Mouse (Mus musculus): ENCODE measurements around the gene Trmt1. TPM values are rescaled to one million over a fixed set of nuclear protein-coding genes. Genes with fewer than 3 reads are reported as not detected.

Gene Trmt1
- polyA plus RNA-seq, 1 experiment from 2014 or later, result 66.7 TPM

DNA sequence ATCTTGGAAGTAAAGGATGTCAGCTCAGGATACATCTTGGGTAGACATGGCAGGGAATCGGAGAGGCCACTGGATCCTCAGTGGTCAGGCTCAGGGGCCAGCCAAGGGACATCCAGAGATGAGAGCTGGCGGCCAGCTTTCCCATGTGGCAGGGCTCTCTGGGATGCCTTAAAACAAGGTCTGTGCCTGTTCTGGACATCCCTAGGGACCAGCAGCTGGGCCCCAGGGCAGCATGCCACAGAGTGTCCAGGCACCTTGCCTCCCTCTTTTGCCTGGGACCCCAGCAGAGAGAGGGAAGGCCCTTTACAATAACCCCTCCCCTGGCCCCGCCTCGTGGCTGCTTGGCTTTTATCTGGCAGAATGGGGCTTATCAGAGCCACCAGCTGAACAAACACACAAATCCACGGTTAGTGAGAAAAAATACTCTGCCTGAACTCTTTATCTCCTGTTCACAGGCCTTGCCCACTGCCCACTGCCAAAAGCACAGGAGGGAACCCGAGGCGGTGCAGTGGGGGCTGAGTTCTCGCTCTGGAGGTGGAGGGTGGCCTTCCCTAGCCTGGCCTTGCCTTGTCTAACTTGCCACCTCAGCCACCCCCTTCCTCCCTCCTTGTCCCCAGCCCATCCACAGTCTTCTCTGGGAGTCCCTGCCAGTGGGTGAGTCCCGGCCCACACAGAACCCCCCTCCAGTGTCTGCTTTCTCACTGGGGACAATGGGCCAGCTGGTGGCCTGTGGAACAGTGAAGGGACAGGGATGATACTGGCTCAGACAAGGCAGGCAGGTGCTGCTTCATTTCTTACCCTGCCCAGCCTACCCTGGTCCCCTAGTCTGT, 44.6 kb downstream of the Trmt1 start:
- Histone ChIP-seq H3K9ac (replicated peaks) (no peak overlapping the region), H3K27me3 (replicated peaks) (peaks cover 6% of the 10 kb centered on the region), H3K4me2 (peak overlapping the region; percentile 1; the same call in 1 of the 2 replicates), H3K4me1 (peaks cover 83% of the 10 kb centered on the region), H3K4me3 (replicated peaks) (no peak overlapping the region), H3K27ac (replicated peaks) (peak overlapping the region; percentile 80), H3K9me3 (replicated peaks) (no peaks in the 10 kb centered on the region), H3K36me3 (no peaks in the 10 kb centered on the region)
- WGBS, result 37% methylated on average over 9 of the region's 9 CpGs
- ATAC-seq (ENCODE audit: low FRiP score), result no peak

DNA sequence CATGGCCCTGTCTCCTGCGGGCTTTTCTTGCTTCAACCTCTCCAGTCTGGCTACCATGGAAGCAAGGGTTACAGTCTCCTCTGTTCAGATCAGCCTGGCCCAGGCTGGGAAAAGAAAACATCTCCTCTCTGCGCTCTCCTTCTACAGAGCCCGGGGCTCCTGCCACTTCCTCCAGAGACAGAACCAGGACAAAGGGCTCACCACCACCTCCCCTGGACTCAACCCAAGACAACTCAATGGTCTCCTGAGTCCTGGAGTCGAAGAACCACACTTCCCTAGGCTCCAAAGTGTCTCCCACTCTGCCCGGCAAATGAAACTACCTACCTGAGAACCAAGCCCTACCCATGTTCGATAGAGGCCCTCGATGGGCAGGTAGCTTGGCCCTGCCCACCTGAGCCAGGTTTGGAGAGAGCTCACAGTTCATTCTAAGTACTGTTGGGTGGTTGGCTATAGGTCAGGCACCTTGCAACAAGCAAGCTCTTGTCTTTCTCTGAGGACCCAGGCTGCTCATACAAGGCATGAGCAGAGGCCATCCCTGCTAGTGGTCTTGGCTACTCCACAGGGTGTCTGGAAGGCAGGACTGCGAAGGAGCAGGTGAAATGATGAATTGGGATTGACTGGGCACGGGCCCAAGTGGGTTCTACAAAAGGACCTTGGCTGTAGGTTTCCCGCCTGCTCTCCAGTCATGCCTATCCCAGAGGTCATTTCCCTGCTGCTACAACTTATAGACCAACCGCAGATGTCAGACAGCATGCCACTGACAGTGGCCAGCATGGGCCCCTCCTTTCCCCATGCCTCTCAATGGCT, 45.5 kb downstream of the Trmt1 start:
- Histone ChIP-seq H3K4me1 (peaks cover 84% of the 10 kb centered on the region), H3K27me3 (replicated peaks) (peaks cover 14% of the 10 kb centered on the region), H3K9ac (replicated peaks) (no peak overlapping the region)

DNA sequence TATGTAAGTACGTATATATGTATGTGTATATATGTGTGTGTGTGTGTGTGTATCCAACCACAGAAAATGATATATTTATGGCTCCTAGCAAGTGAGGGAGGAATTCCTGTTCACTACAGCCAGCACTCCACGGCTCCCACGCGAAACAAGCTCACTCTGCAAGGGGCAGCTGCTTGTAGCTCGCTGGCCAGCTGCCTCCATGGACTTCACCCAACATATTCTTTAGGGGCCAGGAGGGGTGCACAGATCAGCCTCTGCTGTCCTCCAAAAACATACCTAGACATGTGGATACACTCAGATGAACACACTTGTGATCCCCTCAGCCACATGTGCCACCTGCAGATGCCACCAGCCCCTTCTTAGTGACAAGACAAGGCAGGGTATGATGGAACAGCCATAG, 46.4 kb downstream of the Trmt1 start:
- H3K4me1 ChIP-seq, result peaks cover 92% of the 10 kb centered on the region
- WGBS, result 51% methylated on average over 5 of the region's 5 CpGs
- peaks cover 22% of the 10 kb centered on the region for H3K27me3 ChIP-seq (replicated peaks)
- peak overlapping the region; percentile 80 for H3K27ac ChIP-seq (replicated peaks)
- no peak for ATAC-seq (ENCODE audit: low FRiP score)
- no peaks in the 10 kb centered on the region for H3K36me3 ChIP-seq
- no peak overlapping the region for H3K4me2 ChIP-seq
- H3K9me3 ChIP-seq (replicated peaks), result no peaks in the 10 kb centered on the region
- H3K9ac ChIP-seq (replicated peaks), result no peak overlapping the region
- H3K4me3 ChIP-seq (replicated peaks), result no peak overlapping the region

More for the DNA sequence above, 45.5 kb downstream of the Trmt1 start:
- no peak overlapping the region for H3K4me2 ChIP-seq
- H3K27ac ChIP-seq (replicated peaks), result peak overlapping the region; percentile 80
- ATAC-seq (ENCODE audit: low FRiP score), result no peak
- no peaks in the 10 kb centered on the region for H3K36me3 ChIP-seq
- WGBS, result 62% methylated on average over 11 of the region's 11 CpGs
- H3K9me3 ChIP-seq (replicated peaks), result no peaks in the 10 kb centered on the region
- H3K4me3 ChIP-seq (replicated peaks), result no peak overlapping the region

DNA sequence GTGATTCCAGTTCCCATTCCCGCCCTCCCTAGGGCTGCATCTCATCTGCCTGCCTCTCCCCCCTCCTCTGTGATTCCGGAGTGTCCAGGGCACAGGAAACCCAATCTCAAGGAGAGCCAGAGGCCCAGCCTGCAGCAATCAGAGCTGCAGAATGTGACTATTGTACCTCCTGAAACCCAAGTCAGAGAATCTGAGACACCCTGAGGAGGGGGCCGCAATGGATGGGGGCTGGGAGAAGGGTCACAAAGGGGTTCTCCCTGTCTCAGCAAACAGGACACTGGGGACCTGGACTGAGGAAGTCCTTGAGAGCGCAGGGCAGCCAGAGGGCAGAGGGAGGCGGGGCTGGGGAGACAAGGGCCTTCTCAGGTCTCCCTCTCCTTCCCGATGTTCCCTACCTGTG, 46.9 kb downstream of the Trmt1 start:
- H3K4me3 ChIP-seq (replicated peaks), result no peak overlapping the region
- no peak for ATAC-seq (ENCODE audit: low FRiP score)
- peak overlapping the region; percentile 80 for H3K27ac ChIP-seq (replicated peaks)
- H3K36me3 ChIP-seq, result no peaks in the 10 kb centered on the region
- H3K9ac ChIP-seq (replicated peaks), result no peak overlapping the region
- H3K4me2 ChIP-seq, result peak overlapping the region; percentile 6; the same call in 1 of the 2 replicates
- 45% methylated on average over 6 of the region's 6 CpGs for WGBS
- H3K27me3 ChIP-seq (replicated peaks), result peaks cover 26% of the 10 kb centered on the region
- peaks cover 95% of the 10 kb centered on the region for H3K4me1 ChIP-seq
- H3K9me3 ChIP-seq (replicated peaks), result no peaks in the 10 kb centered on the region

DNA sequence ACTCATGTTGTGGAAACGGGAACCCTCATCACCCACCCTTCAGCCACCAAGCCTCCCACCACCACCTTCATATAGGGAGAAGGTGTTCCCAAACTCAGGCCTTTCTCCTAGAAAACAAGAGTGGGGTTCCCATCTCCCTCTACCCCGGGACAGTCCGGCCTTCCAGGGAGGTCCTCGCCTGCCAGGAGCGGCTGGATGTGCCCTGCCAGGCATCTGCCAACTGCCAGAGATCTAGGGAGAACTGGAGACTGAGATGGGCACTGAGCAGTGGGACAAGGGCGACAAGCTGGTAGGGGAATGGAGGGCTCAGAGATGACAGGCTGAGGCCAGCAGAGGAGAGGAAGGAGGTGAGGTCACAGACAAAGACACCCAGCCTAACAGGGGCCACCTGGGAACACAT, 47.9 kb downstream of the Trmt1 start:
- Histone ChIP-seq H3K4me1 (peaks cover 95% of the 10 kb centered on the region), H3K9ac (replicated peaks) (no peak overlapping the region), H3K36me3 (no peaks in the 10 kb centered on the region), H3K27ac (replicated peaks) (0 out of 2 replicates have a peak overlapping the region, but pooled peaks have one; percentile 2), H3K4me2 (no peak overlapping the region), H3K27me3 (replicated peaks) (peaks cover 35% of the 10 kb centered on the region), H3K4me3 (replicated peaks) (no peak overlapping the region), H3K9me3 (replicated peaks) (no peaks in the 10 kb centered on the region)
- 95% methylated on average over 6 of the region's 6 CpGs for WGBS
- no peak for ATAC-seq (ENCODE audit: low FRiP score)

DNA sequence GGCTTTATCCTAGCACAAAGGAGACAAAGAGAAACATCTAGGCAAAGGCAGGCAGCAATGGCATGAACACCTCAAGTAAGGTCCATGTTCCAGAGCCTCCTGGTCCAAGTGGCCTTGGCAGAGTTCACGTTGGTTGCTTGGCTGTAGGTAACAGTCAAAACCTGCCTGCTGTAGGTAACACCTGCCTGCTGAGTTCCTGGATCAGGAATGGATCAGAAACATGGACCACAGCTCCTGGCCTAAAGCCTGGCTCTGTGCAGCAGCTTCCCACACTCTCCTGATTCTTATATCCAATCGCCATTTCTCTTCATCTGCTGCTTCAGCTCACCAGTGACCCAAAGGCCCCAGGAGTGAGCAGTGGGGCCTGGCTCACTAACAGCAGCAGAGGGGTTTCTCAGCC, 48.6 kb downstream of the Trmt1 start:
- Histone ChIP-seq H3K4me3 (replicated peaks) (no peak overlapping the region), H3K9ac (replicated peaks) (no peak overlapping the region; the same call in 1 of the 2 replicates), H3K27ac (replicated peaks) (0 out of 2 replicates have a peak overlapping the region, but pooled peaks have one; percentile 2), H3K4me1 (peaks cover 93% of the 10 kb centered on the region), H3K9me3 (replicated peaks) (no peaks in the 10 kb centered on the region), H3K27me3 (replicated peaks) (peaks cover 42% of the 10 kb centered on the region), H3K4me2 (no peak overlapping the region), H3K36me3 (no peaks in the 10 kb centered on the region)
- no peak for ATAC-seq (ENCODE audit: low FRiP score)
- 89% methylated on average over 2 of the region's 2 CpGs for WGBS

DNA sequence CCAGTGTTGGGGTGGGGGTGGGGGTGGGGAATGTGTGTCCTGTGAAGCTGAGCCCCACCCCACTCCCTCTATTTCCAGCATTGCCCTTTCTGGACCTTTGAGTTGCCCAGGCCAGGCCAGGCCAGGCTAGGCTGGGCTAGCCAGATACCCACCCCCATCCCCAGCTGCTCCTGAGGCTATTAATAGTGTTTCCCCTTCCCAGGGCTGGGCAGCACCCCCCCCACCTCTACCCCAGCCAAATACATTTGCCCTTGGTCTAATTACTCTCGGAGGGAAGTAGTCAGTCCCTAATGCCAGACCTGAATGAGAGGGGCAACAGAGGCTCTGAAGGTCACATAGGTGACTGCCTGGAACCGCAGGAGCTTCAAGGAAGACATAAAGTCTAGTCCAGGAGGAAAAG, 49.5 kb downstream of the Trmt1 start:
- ATAC-seq (ENCODE audit: low FRiP score), result no peak
- peaks cover 94% of the 10 kb centered on the region for H3K4me1 ChIP-seq
- H3K36me3 ChIP-seq, result no peaks in the 10 kb centered on the region
- no peak overlapping the region for H3K9ac ChIP-seq (replicated peaks)
- H3K9me3 ChIP-seq (replicated peaks), result no peaks in the 10 kb centered on the region
- H3K27ac ChIP-seq (replicated peaks), result no peak overlapping the region
- WGBS, result 46% methylated on average over 2 of the region's 2 CpGs
- H3K27me3 ChIP-seq (replicated peaks), result peaks cover 50% of the 10 kb centered on the region
- H3K4me2 ChIP-seq, result no peak overlapping the region
- no peak overlapping the region for H3K4me3 ChIP-seq (replicated peaks)

DNA sequence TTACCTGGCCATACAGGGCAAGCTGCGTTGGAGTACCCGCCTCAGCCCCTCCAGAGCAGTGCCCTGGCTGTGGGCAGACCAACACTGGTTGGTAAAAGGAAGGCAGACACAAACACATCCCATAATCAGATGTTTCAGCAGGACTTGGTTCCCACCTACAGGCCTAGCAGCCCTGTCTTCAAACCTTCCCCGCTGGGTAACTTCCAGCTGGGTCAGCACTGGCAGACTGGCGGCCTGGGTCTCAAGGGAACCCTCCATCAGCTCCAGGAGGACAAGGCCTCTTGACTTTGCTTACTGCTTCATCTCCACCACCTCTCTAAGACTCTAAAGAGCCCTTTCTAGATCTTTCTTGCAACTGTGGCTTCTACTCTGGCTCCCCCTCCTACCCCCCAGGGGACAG, 50.4 kb downstream of the Trmt1 start:
- ATAC-seq (ENCODE audit: low FRiP score), result no peak
- no peak overlapping the region for H3K4me2 ChIP-seq
- WGBS, result 78% methylated on average over 4 of the region's 4 CpGs
- no peak overlapping the region for H3K9ac ChIP-seq (replicated peaks)
- H3K36me3 ChIP-seq, result no peaks in the 10 kb centered on the region
- H3K9me3 ChIP-seq (replicated peaks), result no peaks in the 10 kb centered on the region
- H3K27me3 ChIP-seq (replicated peaks), result peaks cover 60% of the 10 kb centered on the region
- H3K4me1 ChIP-seq, result peaks cover 94% of the 10 kb centered on the region
- no peak overlapping the region for H3K4me3 ChIP-seq (replicated peaks)
- 0 out of 2 replicates have a peak overlapping the region, but pooled peaks have one; percentile 5 for H3K27ac ChIP-seq (replicated peaks)

DNA sequence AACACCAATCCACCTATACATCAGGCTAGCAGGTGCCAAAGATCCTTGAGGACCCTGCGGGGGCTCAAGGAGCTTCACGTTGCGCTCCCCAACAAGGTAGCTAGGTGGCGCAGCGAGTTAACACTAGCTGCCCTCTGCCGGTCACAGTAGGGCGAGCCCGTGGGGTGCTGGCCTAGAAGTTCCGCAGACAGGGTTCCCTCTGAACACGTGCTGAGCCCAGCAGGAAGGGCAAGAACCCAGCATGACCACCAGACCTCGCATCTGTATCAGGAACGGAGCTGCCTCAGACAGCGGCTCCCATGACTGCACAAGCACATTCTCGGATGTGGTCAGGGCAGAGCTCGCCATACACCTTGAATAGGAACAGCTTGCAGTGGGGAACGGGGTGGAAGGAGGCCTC, 51.5 kb downstream of the Trmt1 start:
- Histone ChIP-seq H3K4me1 (peaks cover 94% of the 10 kb centered on the region), H3K27me3 (replicated peaks) (peaks cover 70% of the 10 kb centered on the region), H3K4me2 (peak overlapping the region; percentile 48), H3K27ac (replicated peaks) (no peak overlapping the region; the same call in 1 of the 2 replicates), H3K36me3 (no peaks in the 10 kb centered on the region), H3K4me3 (replicated peaks) (0 out of 2 replicates have a peak overlapping the region, but pooled peaks have one; percentile 15), H3K9ac (replicated peaks) (0 out of 2 replicates have a peak overlapping the region, but pooled peaks have one; percentile 23), H3K9me3 (replicated peaks) (no peaks in the 10 kb centered on the region)
- peak; percentile 18; the same call in 1 of the 2 replicates for ATAC-seq (ENCODE audit: low FRiP score)
- 1% methylated on average over 16 of the region's 16 CpGs for WGBS

DNA sequence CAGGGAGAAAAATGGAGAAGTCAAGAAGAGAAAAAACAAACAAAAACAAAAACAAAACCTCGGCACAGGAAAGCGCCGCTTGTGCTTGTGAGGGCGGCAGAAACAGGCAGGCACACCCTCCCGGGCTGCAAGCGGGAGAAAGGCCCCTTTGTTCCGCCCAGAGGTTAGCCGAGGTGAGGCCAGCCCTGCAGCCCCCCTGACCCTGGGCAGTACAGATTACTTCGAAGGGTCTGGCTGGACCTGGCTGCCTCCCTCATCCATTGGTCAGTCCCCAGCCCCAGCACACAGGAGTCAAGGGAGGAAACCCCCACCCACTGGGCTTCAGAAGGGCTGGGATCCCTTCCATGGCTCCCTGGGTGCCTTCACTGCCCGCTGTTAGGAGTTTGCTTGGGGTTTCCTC, 52.2 kb downstream of the Trmt1 start:
- peaks cover 94% of the 10 kb centered on the region for H3K4me1 ChIP-seq
- peak overlapping the region; percentile 56 for H3K27ac ChIP-seq (replicated peaks)
- H3K36me3 ChIP-seq, result no peaks in the 10 kb centered on the region
- peaks cover 73% of the 10 kb centered on the region for H3K27me3 ChIP-seq (replicated peaks)
- H3K4me3 ChIP-seq (replicated peaks), result no peak overlapping the region
- WGBS, result 10% methylated on average over 10 of the region's 10 CpGs
- no peak for ATAC-seq (ENCODE audit: low FRiP score)
- H3K9me3 ChIP-seq (replicated peaks), result no peaks in the 10 kb centered on the region
- H3K4me2 ChIP-seq, result 0 out of 2 replicates have a peak overlapping the region, but pooled peaks have one; percentile 48
- H3K9ac ChIP-seq (replicated peaks), result peak overlapping the region; percentile 23; the same call in 1 of the 2 replicates

DNA sequence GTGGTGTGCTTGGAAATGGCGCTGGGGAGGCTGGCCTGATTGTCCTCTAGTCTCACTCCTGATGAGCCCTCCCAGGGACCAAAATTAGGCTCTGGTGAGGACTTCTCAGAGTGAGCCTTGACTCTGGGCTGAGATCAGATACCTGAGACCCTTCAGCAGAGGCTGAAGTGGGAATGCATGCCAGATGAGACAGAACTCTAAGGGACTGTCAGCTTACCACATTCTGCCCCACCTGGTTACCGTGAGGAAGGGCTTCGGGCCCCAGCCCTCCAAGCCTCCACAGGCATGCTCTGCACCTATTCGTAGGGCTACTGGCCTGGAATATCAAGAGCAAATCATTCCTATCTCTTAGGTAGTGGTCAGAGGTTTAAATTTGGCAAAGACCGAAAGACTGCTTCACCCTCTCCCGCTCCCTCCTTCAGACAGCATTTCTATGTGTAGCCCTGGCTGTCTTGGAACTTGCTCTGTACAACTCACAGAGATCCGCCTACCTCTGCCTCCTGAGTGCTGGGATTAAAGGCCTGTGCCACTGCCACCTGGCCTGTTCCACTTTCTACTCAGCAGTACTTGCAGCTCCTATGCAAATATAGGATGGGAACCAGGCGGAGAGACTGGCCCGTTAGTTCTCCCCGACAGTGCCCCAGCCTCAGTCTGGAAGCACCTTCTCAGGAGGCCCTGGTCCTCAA, 52.8 kb downstream of the Trmt1 start:
- H3K4me3 ChIP-seq (replicated peaks), result no peak overlapping the region
- H3K9ac ChIP-seq (replicated peaks), result 0 out of 2 replicates have a peak overlapping the region, but pooled peaks have one; percentile 23
- no peaks in the 10 kb centered on the region for H3K36me3 ChIP-seq
- peak overlapping the region; percentile 56 for H3K27ac ChIP-seq (replicated peaks)
- peaks cover 76% of the 10 kb centered on the region for H3K27me3 ChIP-seq (replicated peaks)
- WGBS, result 43% methylated on average over 10 of the region's 10 CpGs
- H3K4me1 ChIP-seq, result peaks cover 95% of the 10 kb centered on the region
- H3K4me2 ChIP-seq, result no peak overlapping the region
- no peaks in the 10 kb centered on the region for H3K9me3 ChIP-seq (replicated peaks)
- ATAC-seq (ENCODE audit: low FRiP score), result no peak

Data from neural tube, embryonic 15.5 days (tissue).